Mouse (Mus musculus): Measurements from ENCODE around the gene Dyrk2. TPM values are rescaled to one million over a fixed set of nuclear protein-coding genes. Genes with fewer than 3 reads are reported as not detected.

The Dyrk2 gene
- polyA plus RNA-seq, 1 experiment from 2014 or later = 11.4 TPM

DNA sequence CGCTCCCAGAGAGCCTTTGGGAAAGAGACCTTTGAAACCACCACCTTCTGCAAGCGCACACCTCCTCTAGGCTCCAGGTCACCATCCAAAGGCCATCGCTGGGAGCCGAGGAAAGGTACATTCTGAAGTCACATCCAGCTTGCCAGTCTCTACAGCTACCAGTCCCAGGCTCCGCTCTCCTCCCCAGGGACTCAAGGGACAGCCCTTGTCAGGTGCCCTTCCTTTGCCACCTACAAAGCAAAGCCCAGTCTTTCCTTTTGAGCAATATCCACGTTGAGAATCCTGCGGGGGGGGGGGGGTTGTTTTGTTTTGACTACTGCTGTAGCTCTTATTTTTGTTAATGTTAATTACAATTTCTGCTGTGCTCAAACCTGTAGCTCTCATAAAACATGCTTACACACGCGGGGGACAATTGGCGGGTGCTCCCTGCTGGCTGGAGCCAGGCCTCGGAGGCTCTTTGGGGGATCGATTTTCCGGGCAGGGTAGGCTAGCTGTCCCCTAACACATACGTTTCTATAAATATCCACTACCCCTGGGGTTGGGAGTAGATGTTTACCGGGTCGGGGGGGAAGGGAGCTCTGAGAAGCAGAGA is 2.6 kb downstream of the Dyrk2 start:
- peak overlapping the region; percentile 97 for H3K27ac ChIP-seq
- no peak for DNase-seq (ENCODE audit: low spot score)
- H3K4me3 ChIP-seq = peak overlapping the region; percentile 81
- H3K4me1 ChIP-seq = peaks cover 49% of the 10 kb centered on the region
- peaks cover 30% of the 10 kb centered on the region for H3K36me3 ChIP-seq
- H3K9me3 ChIP-seq = no peaks in the 10 kb centered on the region
- no peaks in the 10 kb centered on the region for H3K27me3 ChIP-seq (ENCODE audit: insufficient read depth, poor library complexity, severe bottlenecking)
- 8% methylated on average over 16 of the region's 16 CpGs for WGBS

DNA sequence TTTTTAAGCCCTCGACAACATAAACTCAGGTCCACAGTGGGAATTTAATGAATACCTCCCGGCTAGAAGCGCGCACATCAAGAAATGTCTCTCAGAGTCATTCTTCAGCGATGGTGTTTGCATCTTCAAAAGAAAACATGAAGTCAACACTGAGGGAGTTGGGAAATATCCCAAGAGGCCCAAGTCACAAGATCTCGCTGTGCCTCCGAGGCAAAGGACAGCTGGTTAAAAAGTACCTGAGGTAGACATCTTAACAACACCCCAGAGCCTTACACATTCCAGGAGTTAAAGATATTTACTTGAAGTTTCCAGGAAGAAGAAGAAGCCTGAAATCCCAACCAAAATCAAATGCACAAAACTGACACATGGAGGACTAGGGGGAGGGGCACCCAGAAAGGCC is 5.0 kb downstream of the Dyrk2 start:
- Histone ChIP-seq H3K36me3 (peaks cover 54% of the 10 kb centered on the region), H3K9me3 (0 out of 2 replicates have a peak, but pooled peaks cover 1% of the 10 kb centered on the region), H3K27ac (no peak overlapping the region), H3K4me3 (no peak overlapping the region), H3K27me3 (ENCODE audit: insufficient read depth, poor library complexity, severe bottlenecking) (no peaks in the 10 kb centered on the region), H3K4me1 (peaks cover 45% of the 10 kb centered on the region)
- WGBS = 94% methylated on average over 7 of the region's 7 CpGs
- no peak for DNase-seq (ENCODE audit: low spot score)

DNA sequence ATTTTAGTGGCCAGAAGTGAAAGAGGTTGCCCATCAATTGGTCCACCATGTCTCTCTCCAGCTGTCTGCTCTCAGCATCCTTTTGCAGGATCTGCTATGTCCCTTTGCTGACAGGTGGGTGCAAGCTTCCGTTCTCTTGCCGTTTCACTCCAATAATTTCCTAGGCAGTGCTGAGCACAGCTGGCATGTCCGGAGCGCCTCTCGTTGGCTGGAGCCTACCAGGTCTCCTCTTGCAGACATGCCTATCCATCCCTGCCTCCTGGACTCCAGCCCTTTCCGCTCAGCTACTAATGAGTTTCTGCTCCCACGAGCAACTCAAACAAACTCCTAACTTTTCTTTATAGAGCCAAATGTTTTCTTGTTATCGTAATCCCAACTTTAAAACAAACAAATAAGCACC is 6.4 kb downstream of the Dyrk2 start:
- DNase-seq (ENCODE audit: low spot score) = no peak

DNA sequence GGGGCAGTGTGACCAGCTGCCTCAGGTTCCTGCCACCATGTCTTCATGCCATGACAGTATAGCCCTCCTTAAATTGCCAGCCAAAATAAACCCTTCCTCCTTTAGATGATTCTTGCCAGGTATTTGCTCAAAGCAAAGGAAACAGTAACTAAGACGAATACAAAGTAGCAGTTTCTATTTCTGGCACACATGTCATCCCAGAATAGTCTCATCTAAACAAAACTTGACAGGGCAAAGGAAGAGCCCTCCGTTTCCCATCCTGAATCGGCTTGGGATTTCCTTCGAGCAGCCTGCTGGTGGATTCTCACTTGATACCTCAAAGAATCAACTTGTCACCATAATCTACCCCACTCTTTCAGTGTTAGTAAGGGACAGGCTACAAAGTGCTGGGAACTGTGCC is 7.8 kb downstream of the Dyrk2 start:
- Histone ChIP-seq H3K4me3 (no peak overlapping the region), H3K27ac (no peak overlapping the region), H3K27me3 (ENCODE audit: insufficient read depth, poor library complexity, severe bottlenecking) (no peaks in the 10 kb centered on the region), H3K9me3 (0 out of 2 replicates have a peak, but pooled peaks cover 3% of the 10 kb centered on the region), H3K4me1 (peaks cover 51% of the 10 kb centered on the region), H3K36me3 (peaks cover 76% of the 10 kb centered on the region)
- WGBS = 51% methylated on average over 4 of the region's 4 CpGs
- no peak for DNase-seq (ENCODE audit: low spot score)

More for the DNA sequence above, 6.4 kb downstream of the Dyrk2 start:
- no peak overlapping the region for H3K27ac ChIP-seq
- 0 out of 2 replicates have a peak, but pooled peaks cover 3% of the 10 kb centered on the region for H3K9me3 ChIP-seq
- H3K4me3 ChIP-seq = no peak overlapping the region
- no peaks in the 10 kb centered on the region for H3K27me3 ChIP-seq (ENCODE audit: insufficient read depth, poor library complexity, severe bottlenecking)
- H3K4me1 ChIP-seq = peaks cover 51% of the 10 kb centered on the region
- WGBS = 93% methylated on average over 8 of the region's 8 CpGs
- H3K36me3 ChIP-seq = peaks cover 68% of the 10 kb centered on the region

GRCm38 (mm10) chr10:118861234-118862025 is 8.6 kb downstream of the Dyrk2 start:
- Histone ChIP-seq H3K4me3 (no peak overlapping the region), H3K36me3 (peaks cover 84% of the 10 kb centered on the region), H3K27me3 (ENCODE audit: insufficient read depth, poor library complexity, severe bottlenecking) (no peaks in the 10 kb centered on the region), H3K4me1 (peaks cover 44% of the 10 kb centered on the region), H3K9me3 (0 out of 2 replicates have a peak, but pooled peaks cover 3% of the 10 kb centered on the region), H3K27ac (no peak overlapping the region)
- no peak for DNase-seq (ENCODE audit: low spot score)
- WGBS = 88% methylated on average over 11 of the region's 11 CpGs

DNA sequence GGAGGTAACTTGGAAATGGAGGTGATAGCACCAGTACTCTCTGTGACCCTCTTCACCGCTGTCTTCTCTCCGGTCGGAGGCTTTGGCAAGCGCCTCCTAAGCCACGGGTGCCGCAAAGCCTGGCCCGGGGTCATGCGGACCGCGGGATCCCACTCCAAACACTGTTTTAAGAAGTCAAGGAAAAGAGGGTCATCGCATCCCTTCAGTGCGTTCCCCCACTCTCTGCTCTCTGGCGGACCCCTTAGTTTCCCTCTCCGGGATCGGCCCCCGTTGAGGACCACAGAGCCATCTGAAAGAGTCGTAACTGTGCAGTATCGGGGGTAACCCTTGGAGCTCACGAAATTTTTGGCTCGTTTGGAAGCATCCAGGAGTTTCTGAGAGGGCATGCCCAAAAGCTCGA is 10.4 kb downstream of the Dyrk2 start:
- 0 out of 2 replicates have a peak, but pooled peaks cover 3% of the 10 kb centered on the region for H3K9me3 ChIP-seq
- no peak overlapping the region for H3K27ac ChIP-seq
- H3K4me3 ChIP-seq = no peak overlapping the region
- 95% methylated on average over 21 of the region's 21 CpGs for WGBS
- no peaks in the 10 kb centered on the region for H3K27me3 ChIP-seq (ENCODE audit: insufficient read depth, poor library complexity, severe bottlenecking)
- peaks cover 32% of the 10 kb centered on the region; the same call in 1 of the 2 replicates for H3K4me1 ChIP-seq
- H3K36me3 ChIP-seq = peaks cover 78% of the 10 kb centered on the region
- DNase-seq (ENCODE audit: low spot score) = no peak

- H3K36me3 ChIP-seq = peaks cover 29% of the 10 kb centered on the region
- H3K4me3 ChIP-seq = no peak overlapping the region
- H3K9me3 ChIP-seq = no peaks in the 10 kb centered on the region
- H3K27ac ChIP-seq = no peak overlapping the region
- peaks cover 16% of the 10 kb centered on the region; the same call in 1 of the 2 replicates for H3K4me1 ChIP-seq
- WGBS = 82% methylated on average over 9 of the region's 9 CpGs
- DNase-seq (ENCODE audit: low spot score) = no peak
- H3K27me3 ChIP-seq (ENCODE audit: insufficient read depth, poor library complexity, severe bottlenecking) = no peaks in the 10 kb centered on the region
These were observed 15.4 kb downstream of the Dyrk2 start for GRCm38 (mm10) chr10:118854641-118855040.

- Histone ChIP-seq H3K27me3 (ENCODE audit: insufficient read depth, poor library complexity, severe bottlenecking) (no peaks in the 10 kb centered on the region), H3K4me1 (peaks cover 14% of the 10 kb centered on the region), H3K9me3 (no peaks in the 10 kb centered on the region), H3K4me3 (no peak overlapping the region), H3K27ac (no peak overlapping the region), H3K36me3 (peaks cover 14% of the 10 kb centered on the region)
- WGBS = 81% methylated on average over 16 of the region's 16 CpGs
- DNase-seq (ENCODE audit: low spot score) = no peak
These were observed 17.5 kb downstream of the Dyrk2 start for GRCm38 (mm10) chr10:118852554-118852953.

DNA sequence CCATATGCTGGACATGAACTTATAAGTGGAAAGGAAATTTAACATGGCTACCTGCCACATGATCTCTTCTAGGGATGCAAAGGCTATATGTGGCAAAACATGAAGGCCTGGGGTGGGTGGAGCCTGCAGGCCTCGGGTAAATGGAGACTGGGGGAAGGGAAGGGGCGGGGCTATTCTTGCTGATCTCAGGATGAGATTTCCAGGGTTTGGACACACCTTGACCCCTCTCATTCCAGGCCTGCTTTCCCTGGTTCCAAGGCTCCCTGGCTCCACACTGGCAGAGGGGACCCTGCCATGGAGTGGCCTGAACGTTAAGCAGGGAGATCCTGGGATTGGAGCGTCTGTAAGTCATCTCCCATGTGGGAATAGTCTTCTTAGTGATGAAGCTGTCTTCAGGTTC is 21.5 kb downstream of the Dyrk2 start:
- no peak overlapping the region for H3K4me3 ChIP-seq
- no peak overlapping the region for H3K27ac ChIP-seq
- peaks cover 24% of the 10 kb centered on the region for H3K4me1 ChIP-seq
- H3K36me3 ChIP-seq = no peaks in the 10 kb centered on the region
- no peak for DNase-seq (ENCODE audit: low spot score)
- no peaks in the 10 kb centered on the region for H3K27me3 ChIP-seq (ENCODE audit: insufficient read depth, poor library complexity, severe bottlenecking)
- WGBS = 79% methylated on average over 4 of the region's 4 CpGs
- no peaks in the 10 kb centered on the region for H3K9me3 ChIP-seq

DNA sequence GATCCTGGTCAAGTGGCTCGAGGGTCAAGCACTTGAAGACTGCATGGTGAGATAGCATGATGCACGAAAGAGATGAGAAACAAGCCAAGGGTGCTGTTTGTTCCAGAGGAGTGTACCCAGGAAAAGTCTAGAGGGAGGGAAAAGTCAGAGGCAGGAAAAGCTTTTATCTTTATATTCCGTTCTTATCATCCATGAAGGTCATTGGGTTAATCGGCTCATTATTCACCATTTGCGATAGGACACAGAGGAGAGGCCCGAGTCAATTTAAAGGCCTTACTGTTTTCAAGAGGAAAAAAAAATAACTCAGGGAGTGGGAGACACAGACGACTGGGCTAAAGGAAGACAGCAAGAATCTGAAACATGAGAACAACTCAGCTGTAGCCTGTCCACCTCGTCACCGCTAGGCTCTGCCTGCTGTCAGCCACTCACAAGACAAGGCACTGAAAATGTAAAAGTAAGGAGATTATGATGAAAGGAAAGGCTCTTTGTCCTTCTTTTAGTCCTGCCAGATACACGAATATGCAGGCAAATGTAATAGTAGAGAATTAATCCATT is 22.9 kb downstream of the Dyrk2 start:
- no peak for DNase-seq (ENCODE audit: low spot score)
- H3K9me3 ChIP-seq = no peaks in the 10 kb centered on the region
- H3K4me3 ChIP-seq = no peak overlapping the region
- H3K27ac ChIP-seq = peak overlapping the region; percentile 62
- no peaks in the 10 kb centered on the region for H3K36me3 ChIP-seq
- no peaks in the 10 kb centered on the region for H3K27me3 ChIP-seq (ENCODE audit: insufficient read depth, poor library complexity, severe bottlenecking)
- peaks cover 24% of the 10 kb centered on the region for H3K4me1 ChIP-seq
- WGBS = 20% methylated on average over 10 of the region's 10 CpGs

GRCm38 (mm10) chr10:118840598-118840997 is 29.4 kb downstream of the Dyrk2 start:
- Histone ChIP-seq H3K4me1 (peaks cover 12% of the 10 kb centered on the region), H3K4me3 (no peak overlapping the region), H3K27me3 (ENCODE audit: insufficient read depth, poor library complexity, severe bottlenecking) (no peaks in the 10 kb centered on the region), H3K36me3 (no peaks in the 10 kb centered on the region), H3K27ac (no peak overlapping the region), H3K9me3 (no peaks in the 10 kb centered on the region)
- DNase-seq (ENCODE audit: low spot score) = no peak
- 92% methylated on average over 9 of the region's 9 CpGs for WGBS

DNA sequence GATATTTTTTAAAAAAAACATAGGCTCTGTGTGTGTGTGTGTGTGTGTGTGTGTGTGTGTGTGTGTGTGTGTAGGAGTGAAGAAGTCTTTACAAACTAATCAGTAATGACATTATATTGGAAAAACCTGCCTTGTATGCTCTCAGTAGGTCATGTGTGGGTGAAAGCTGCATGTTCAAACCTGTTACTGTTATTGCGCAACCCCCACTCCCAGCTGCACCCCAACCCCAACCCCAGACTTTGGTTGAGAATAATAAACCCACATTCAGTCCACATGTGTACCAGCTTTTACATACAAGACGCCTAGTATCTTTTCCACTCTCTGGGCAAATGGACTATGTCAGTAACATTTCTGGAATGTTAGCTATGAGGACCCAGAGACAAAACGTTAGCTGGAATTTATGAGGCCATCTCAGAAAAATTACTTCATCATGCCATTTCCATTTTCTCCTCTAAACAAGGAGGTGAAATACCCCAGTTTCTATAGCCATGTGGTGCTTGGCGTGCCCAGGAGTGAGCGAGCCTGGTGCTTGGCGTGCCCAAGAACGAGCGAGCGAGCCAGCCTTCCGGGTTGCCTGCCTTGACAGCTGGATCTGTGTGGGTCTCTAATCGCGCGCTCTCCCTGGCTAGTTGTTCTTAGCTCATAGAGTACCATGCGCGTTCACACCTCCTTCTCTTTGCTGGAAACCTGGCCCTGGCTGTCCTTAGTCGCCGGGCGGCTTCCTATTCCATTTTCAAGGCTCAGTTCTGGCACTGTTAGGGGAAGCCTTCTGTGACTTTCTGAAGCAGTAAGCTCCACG is 30.5 kb downstream of the Dyrk2 start:
- Histone ChIP-seq H3K27ac (peak overlapping the region; percentile 49; the same call in 1 of the 2 replicates), H3K4me3 (no peak overlapping the region), H3K36me3 (no peaks in the 10 kb centered on the region), H3K4me1 (peaks cover 12% of the 10 kb centered on the region), H3K27me3 (ENCODE audit: insufficient read depth, poor library complexity, severe bottlenecking) (no peaks in the 10 kb centered on the region), H3K9me3 (no peaks in the 10 kb centered on the region)
- 77% methylated on average over 19 of the region's 19 CpGs for WGBS
- no peak for DNase-seq (ENCODE audit: low spot score)
